Mouse (Mus musculus) stomach, postnatal 0 days (tissue): Measurements from ENCODE around the gene Ginm1. TPM values are rescaled to one million over a fixed set of nuclear protein-coding genes. Genes with fewer than 3 reads are reported as not detected.

Experiments used
- ATAC-seq: fragments of 200-750 bp; cut with Nextera tagmentation; 2 replicates; pipeline ENCODE4 v1.8.0; 2017; ENCODE audit not compliant: low FRiP score, low TSS enrichment
- DNase-seq: peaks from one replicate; pipeline ENCODE4 v3.0.0-alpha.2; 2016; ENCODE audit warnings: low spot score
- H3K27ac ChIP-seq: fragments of 300-500 bp; sonication (generic); replicated peaks from 2 replicates; pipeline ENCODE4 v1.5.1; 2014; ENCODE audit warnings: mild to moderate bottlenecking, control low read depth
- H3K27me3 ChIP-seq: fragments of 300-500 bp; sonication (generic); 2 replicates; pipeline ENCODE4 v1.6.1; 2014; ENCODE audit warnings: low read length; ENCODE audit not compliant: control insufficient read depth, insufficient read depth
- H3K36me3 ChIP-seq: fragments of 300-500 bp; sonication (generic); 2 replicates; pipeline ENCODE4 v1.6.1; 2014; ENCODE audit warnings: low read length, mixed read lengths; ENCODE audit not compliant: control insufficient read depth, insufficient read depth
- H3K4me1 ChIP-seq: fragments of 300-500 bp; sonication (generic); replicated peaks from 2 replicates; pipeline ENCODE4 v1.6.1; 2014; ENCODE audit warnings: antibody characterized with exemption; ENCODE audit not compliant: control insufficient read depth, insufficient read depth
- H3K4me2 ChIP-seq: fragments of 300-500 bp; sonication (generic); replicated peaks from 2 replicates; pipeline ENCODE4 v1.6.1; 2014; ENCODE audit warnings: low read depth, mild to moderate bottlenecking, control low read depth, moderate library complexity
- H3K4me3 ChIP-seq: fragments of 300-500 bp; sonication (generic); 2 replicates; pipeline ENCODE4 v1.5.1; 2014; ENCODE audit warnings: low read depth, low read length, control low read depth
- H3K9ac ChIP-seq: fragments of 300-500 bp; sonication (generic); 2 replicates; pipeline ENCODE4 v1.6.1; 2014; ENCODE audit warnings: mild to moderate bottlenecking, low read length, control low read depth, mixed read lengths
- H3K9me3 ChIP-seq: fragments of 300-500 bp; sonication (generic); 2 replicates; pipeline ENCODE4 v1.6.1; 2016; ENCODE audit warnings: low read length; ENCODE audit not compliant: control insufficient read depth
- CTCF ChIP-seq: IDR thresholded peaks from 2 replicates; pipeline ENCODE4 v1.5.1; 2016; ENCODE audit warnings: antibody characterized with exemption, low read depth, mild to moderate bottlenecking, moderate library complexity
- EP300 ChIP-seq: optimal IDR thresholded peaks from 2 replicates; pipeline ENCODE3; 2016; ENCODE audit warnings: antibody characterized with exemption
- WGBS: fragments of 180-500 bp; shearing (Covaris S2); extraction: QIAGEN DNeasy Blood & Tissue Kit; methylation state at CpG from one replicate; pipeline ENCODE4 v1.1.7; 2014; 5-methylcytosine and 5-hydroxymethylcytosine counted together
- polyA plus RNA-seq: library from polyadenylated mRNA; unstranded; fragments of >200 nt; fragmentation: Nextera tagmentation; extraction: Ambion mirVana; gene quantifications from 2 replicates; pipeline ENCODE4 v1.2.1, GENCODE M21; 2015

The Ginm1 gene
- 88.8 and 95.0 TPM in 2 replicates for polyA plus RNA-seq

DNA sequence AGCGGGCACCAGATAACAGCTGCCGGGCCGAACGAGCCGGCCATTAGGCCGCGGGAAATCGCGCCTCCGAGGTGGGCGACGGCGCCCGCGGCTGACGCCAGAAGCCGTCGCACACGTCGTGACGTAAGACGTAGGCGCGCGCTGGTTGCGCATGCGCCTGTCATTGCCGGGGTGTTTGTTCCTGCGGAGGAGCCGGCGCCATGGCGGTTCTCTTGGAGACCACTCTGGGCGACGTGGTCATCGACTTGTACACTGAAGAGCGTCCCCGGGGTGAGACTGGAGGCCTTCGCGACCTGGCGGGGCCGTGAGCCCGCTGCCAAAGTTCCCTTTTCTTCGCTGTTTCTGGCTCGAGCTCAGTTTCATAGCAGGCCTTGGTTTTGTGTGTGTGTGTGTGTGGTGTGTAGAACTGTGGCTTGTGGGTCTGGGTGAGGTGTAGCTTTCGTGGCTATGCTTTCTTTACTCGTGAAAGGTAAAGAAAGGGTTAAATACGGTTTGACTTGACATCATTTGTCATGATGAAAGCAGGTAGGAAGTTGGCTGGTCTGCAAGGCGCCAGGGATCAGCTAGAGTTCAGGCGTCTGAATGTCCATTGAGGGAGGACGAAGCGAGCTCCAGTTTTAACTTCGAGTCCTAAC lies at the start of gene Ginm1, which contains the start of gene Ppil4:
TSS of gene Ginm1 (minus strand) at position 74 of the 635 bp plus-strand sequence.
TSS of gene Ppil4 (plus strand) at position 141 of the 635 bp plus-strand sequence.
- H3K27ac ChIP-seq = peak within 1 kb of the TSS; percentile 85
- H3K9me3 ChIP-seq = no peaks in the 10 kb centered on the region
- peak within 1 kb of the TSS; percentile 90 for H3K4me3 ChIP-seq
- peaks cover 4% of the 10 kb centered on the region for H3K4me1 ChIP-seq
- under 1% methylated on average over 52 of the region's 52 CpGs for WGBS
- H3K4me2 ChIP-seq = peak within 1 kb of the TSS; percentile 72
- TF ChIP-seq EP300 (no peak), CTCF (no peak)
- ATAC-seq = peak; percentile 95
- H3K36me3 ChIP-seq = peaks cover 4% of the 10 kb centered on the region
- peak within 1 kb of the TSS; percentile 92 for H3K9ac ChIP-seq
- peak; percentile 90 for DNase-seq
- H3K27me3 ChIP-seq = no peaks in the 10 kb centered on the region

- DNase-seq (peak; percentile 41), ATAC-seq (peak; percentile 65; the same call in 1 of the 2 replicates)
- no peaks in the 10 kb centered on the region for H3K9me3 ChIP-seq
- H3K36me3 ChIP-seq = no peaks in the 10 kb centered on the region
- H3K4me3 ChIP-seq = no peak overlapping the region
- no peak overlapping the region; the same call in 1 of the 2 replicates for H3K4me2 ChIP-seq
- H3K27ac ChIP-seq = peak overlapping the region; percentile 35; the same call in 1 of the 2 replicates
- no peaks in the 10 kb centered on the region for H3K27me3 ChIP-seq
- 47% methylated on average over 14 of the region's 14 CpGs for WGBS
- no peak for TF ChIP-seq CTCF
- no peak for TF ChIP-seq EP300
- H3K4me1 ChIP-seq = no peaks in the 10 kb centered on the region
- H3K9ac ChIP-seq = no peak overlapping the region
These were observed 49.0 kb upstream of the Ginm1 start for GRCm38 (mm10) chr10:7841571-7842080.

DNA sequence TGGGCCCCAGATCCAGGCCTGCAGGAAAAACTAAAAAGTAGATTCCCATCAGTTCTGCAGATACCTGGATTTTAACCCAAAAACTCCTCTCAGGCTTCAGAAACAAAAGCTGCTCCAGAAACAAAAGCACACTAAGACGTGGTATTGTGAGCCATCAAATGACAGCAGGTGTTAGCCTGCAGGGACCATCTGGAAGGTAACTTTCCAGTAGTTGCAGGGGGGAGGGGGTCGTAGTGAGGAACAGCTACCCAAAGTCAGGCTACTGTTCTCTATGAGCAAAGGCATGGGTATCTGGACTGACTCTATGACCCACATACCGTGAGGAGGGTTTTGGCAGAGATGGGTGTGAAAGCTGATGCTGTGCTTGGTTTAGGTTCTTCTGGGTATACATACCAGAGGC lies 48.2 kb upstream of the Ginm1 start:
- Histone ChIP-seq H3K27ac (no peak overlapping the region), H3K27me3 (no peaks in the 10 kb centered on the region), H3K4me2 (no peak overlapping the region), H3K9ac (no peak overlapping the region), H3K4me3 (no peak overlapping the region), H3K36me3 (no peaks in the 10 kb centered on the region), H3K9me3 (no peaks in the 10 kb centered on the region), H3K4me1 (no peaks in the 10 kb centered on the region)
- ATAC-seq = no peak
- TF ChIP-seq CTCF = no peak
- TF ChIP-seq EP300 = no peak
- DNase-seq = no peak
- WGBS = 64% methylated on average over 3 of the region's 3 CpGs

GRCm38 (mm10) chr10:7840353-7840733 lies 47.7 kb upstream of the Ginm1 start:
- no peak overlapping the region for H3K4me3 ChIP-seq
- no peak overlapping the region for H3K9ac ChIP-seq
- TF ChIP-seq CTCF (no peak), EP300 (no peak)
- ATAC-seq (no peak), DNase-seq (no peak)
- whole genome bisulfite sequencing = 83% methylated on average over 2 of the region's 2 CpGs
- no peak overlapping the region for H3K4me2 ChIP-seq
- no peaks in the 10 kb centered on the region for H3K4me1 ChIP-seq
- no peaks in the 10 kb centered on the region for H3K27me3 ChIP-seq
- no peak overlapping the region for H3K27ac ChIP-seq
- H3K9me3 ChIP-seq = no peaks in the 10 kb centered on the region
- H3K36me3 ChIP-seq = no peaks in the 10 kb centered on the region

DNA sequence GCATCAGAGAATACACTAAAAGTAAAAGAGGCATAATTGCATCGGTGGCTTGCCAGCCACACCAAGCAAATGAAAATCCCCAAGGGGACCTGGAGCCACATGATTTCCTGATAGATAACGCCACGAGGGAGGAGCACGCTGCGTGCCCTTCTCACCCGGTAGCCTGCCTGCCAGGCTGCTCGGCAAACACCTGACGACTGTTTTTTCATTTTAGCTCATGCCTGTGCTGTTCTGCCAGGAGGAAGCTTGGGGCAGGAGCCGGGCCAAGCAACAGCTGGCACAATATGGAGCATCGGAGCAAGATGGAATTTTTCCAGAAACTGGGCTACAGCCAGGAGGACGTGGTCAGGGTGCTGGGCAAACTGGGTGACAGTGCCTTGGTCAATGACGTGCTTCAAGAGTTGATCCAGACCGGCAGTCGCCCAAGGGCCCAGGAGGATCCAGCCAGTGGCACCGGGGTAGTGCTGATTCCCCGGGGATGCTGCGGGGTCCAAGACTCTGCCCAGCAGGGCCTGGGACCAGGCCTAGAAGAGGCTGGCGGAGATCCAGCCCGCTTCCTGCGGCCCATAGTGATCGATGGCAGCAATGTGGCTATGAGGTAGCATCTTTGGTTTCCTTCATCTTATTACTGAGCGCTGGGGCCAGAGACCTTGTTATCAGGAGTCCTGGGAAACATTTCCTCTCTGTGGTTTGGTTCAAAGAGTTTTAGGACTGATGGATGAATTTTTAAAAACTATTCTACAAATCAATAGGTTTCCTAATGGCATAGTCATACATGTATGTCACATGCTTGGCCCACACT lies 47.1 kb upstream of the Ginm1 start:
- Histone ChIP-seq H3K4me2 (no peak overlapping the region), H3K4me1 (no peaks in the 10 kb centered on the region), H3K4me3 (no peak overlapping the region), H3K9me3 (no peaks in the 10 kb centered on the region), H3K36me3 (no peaks in the 10 kb centered on the region), H3K27me3 (no peaks in the 10 kb centered on the region), H3K9ac (no peak overlapping the region), H3K27ac (no peak overlapping the region)
- no peak for ATAC-seq
- WGBS = 74% methylated on average over 22 of the region's 22 CpGs
- TF ChIP-seq CTCF (no peak), EP300 (no peak)
- DNase-seq = no peak
